Mouse (Mus musculus): Measurements from ENCODE around the gene Uqcr11. TPM values are rescaled to one million over a fixed set of nuclear protein-coding genes. Genes with fewer than 3 reads are reported as not detected.
A peak's percentile ranks its signal among the peaks of the same experiment; 100 is the strongest.

Uqcr11 gene
- total and polyA plus RNA-seq, 3 experiments: 1,743 to 5,192 (median 1,981) TPM

GRCm38 (mm10) chr10:80384115-80384639, 22.5 kb downstream of the Uqcr11 start:
- Histone ChIP-seq H3K9ac (ENCODE audit: low read depth, low read length) (no peak overlapping the region), H3K27ac (no peak overlapping the region)
- 86% methylated on average over 4 of the region's 4 CpGs for WGBS

GRCm38 (mm10) chr10:80383431-80383830, 23.2 kb downstream of the Uqcr11 start:
- TF ChIP-seq POLR2A (IDR thresholded peaks at IDR 0.05; ENCODE audit: insufficient read depth, low read depth, low read length): no peak
- TF ChIP-seq CTCF (IDR thresholded peaks at IDR 0.05): peak; percentile 50
- TF ChIP-seq EP300 (IDR thresholded peaks at IDR 0.05; ENCODE audit: insufficient read depth, low read depth, low read length): no peak
- DNase-seq: no peak
- H3K27me3 ChIP-seq (ENCODE audit: control insufficient read depth, insufficient read depth, low read length): no peaks in the 10 kb centered on the region
- no peak overlapping the region for H3K27ac ChIP-seq
- 77% methylated on average over 4 of the region's 4 CpGs for WGBS
- intact Hi-C loops (cut with DNase I): no loop called here
- H3K9ac ChIP-seq (ENCODE audit: low read depth, low read length): no peak overlapping the region
- no peaks in the 10 kb centered on the region for H3K36me3 ChIP-seq (ENCODE audit: control insufficient read depth, insufficient read depth, low read length)
- no peak overlapping the region for H3K4me3 ChIP-seq
- H3K4me1 ChIP-seq (ENCODE audit: control insufficient read depth, insufficient read depth, low read length): peaks cover 5% of the 10 kb centered on the region
- H3K79me2 ChIP-seq (replicated peaks; ENCODE audit: control insufficient read depth, insufficient read depth, low read length): peaks cover 4% of the 10 kb centered on the region

More at GRCm38 (mm10) chr10:80384115-80384639, 22.5 kb downstream of the Uqcr11 start:
- no peaks in the 10 kb centered on the region for H3K36me3 ChIP-seq (ENCODE audit: control insufficient read depth, insufficient read depth, low read length)
- DNase-seq: no peak
- intact Hi-C loops (cut with DNase I): no loop called here
- peaks cover 4% of the 10 kb centered on the region for H3K79me2 ChIP-seq (replicated peaks; ENCODE audit: control insufficient read depth, insufficient read depth, low read length)
- no peak for TF ChIP-seq CTCF (IDR thresholded peaks at IDR 0.05)
- no peak for TF ChIP-seq EP300 (IDR thresholded peaks at IDR 0.05; ENCODE audit: insufficient read depth, low read depth, low read length)
- no peak for TF ChIP-seq POLR2A (IDR thresholded peaks at IDR 0.05; ENCODE audit: insufficient read depth, low read depth, low read length)
- H3K27me3 ChIP-seq (ENCODE audit: control insufficient read depth, insufficient read depth, low read length): no peaks in the 10 kb centered on the region
- H3K4me3 ChIP-seq: no peak overlapping the region
- H3K4me1 ChIP-seq (ENCODE audit: control insufficient read depth, insufficient read depth, low read length): peaks cover 5% of the 10 kb centered on the region

GRCm38 (mm10) chr10:80382641-80383365, 23.8 kb downstream of the Uqcr11 start:
- DNase-seq: no peak
- H3K4me3 ChIP-seq: no peak overlapping the region
- TF ChIP-seq EP300 (IDR thresholded peaks at IDR 0.05; ENCODE audit: insufficient read depth, low read depth, low read length) (no peak), POLR2A (IDR thresholded peaks at IDR 0.05; ENCODE audit: insufficient read depth, low read depth, low read length) (no peak), CTCF (IDR thresholded peaks at IDR 0.05) (no peak)
- WGBS: 84% methylated on average over 7 of the region's 7 CpGs
- no peak overlapping the region for H3K27ac ChIP-seq
- no peak overlapping the region for H3K9ac ChIP-seq (ENCODE audit: low read depth, low read length)
- no peaks in the 10 kb centered on the region for H3K27me3 ChIP-seq (ENCODE audit: control insufficient read depth, insufficient read depth, low read length)
- H3K36me3 ChIP-seq (ENCODE audit: control insufficient read depth, insufficient read depth, low read length): no peaks in the 10 kb centered on the region
- H3K4me1 ChIP-seq (ENCODE audit: control insufficient read depth, insufficient read depth, low read length): peaks cover 3% of the 10 kb centered on the region
- H3K79me2 ChIP-seq (replicated peaks; ENCODE audit: control insufficient read depth, insufficient read depth, low read length): peaks cover 4% of the 10 kb centered on the region
- intact Hi-C loops (cut with DNase I): no loop called here

GRCm38 (mm10) chr10:80377716-80378115, 28.9 kb downstream of the Uqcr11 start:
- intact Hi-C loops (cut with DNase I): loop anchor here (5.0 kb wide), 1 partner anchor 130 kb away; no protein-coding TSS in a partner anchor
- Histone ChIP-seq H3K9ac (ENCODE audit: low read depth, low read length) (no peak overlapping the region), H3K4me1 (ENCODE audit: control insufficient read depth, insufficient read depth, low read length) (no peaks in the 10 kb centered on the region), H3K27ac (no peak overlapping the region), H3K4me3 (no peak overlapping the region), H3K36me3 (ENCODE audit: control insufficient read depth, insufficient read depth, low read length) (no peaks in the 10 kb centered on the region), H3K79me2 (replicated peaks; ENCODE audit: control insufficient read depth, insufficient read depth, low read length) (no peaks in the 10 kb centered on the region), H3K27me3 (ENCODE audit: control insufficient read depth, insufficient read depth, low read length) (no peaks in the 10 kb centered on the region)
- WGBS: 51% methylated on average over 10 of the region's 10 CpGs
- TF ChIP-seq CTCF (IDR thresholded peaks at IDR 0.05) (peak; percentile 74), EP300 (IDR thresholded peaks at IDR 0.05; ENCODE audit: insufficient read depth, low read depth, low read length) (no peak)
- no peak for DNase-seq

- no peaks in the 10 kb centered on the region for H3K36me3 ChIP-seq (ENCODE audit: control insufficient read depth, insufficient read depth, low read length)
- intact Hi-C loops (cut with DNase I): loop anchor here (5.0 kb wide), 1 partner anchor 131 kb away; no protein-coding TSS in a partner anchor
- no peaks in the 10 kb centered on the region for H3K79me2 ChIP-seq (replicated peaks; ENCODE audit: control insufficient read depth, insufficient read depth, low read length)
- no peaks in the 10 kb centered on the region for H3K27me3 ChIP-seq (ENCODE audit: control insufficient read depth, insufficient read depth, low read length)
- no peaks in the 10 kb centered on the region for H3K4me1 ChIP-seq (ENCODE audit: control insufficient read depth, insufficient read depth, low read length)
- H3K9ac ChIP-seq (ENCODE audit: low read depth, low read length): no peak overlapping the region
- 4% methylated on average over 7 of the region's 7 CpGs for WGBS
- H3K4me3 ChIP-seq: no peak overlapping the region
- H3K27ac ChIP-seq: no peak overlapping the region
- TF ChIP-seq EP300 (IDR thresholded peaks at IDR 0.05; ENCODE audit: insufficient read depth, low read depth, low read length) (peak; percentile 78; the same call in 1 of the 2 replicates), CTCF (IDR thresholded peaks at IDR 0.05) (peak; percentile 93), POLR2A (IDR thresholded peaks at IDR 0.05; ENCODE audit: insufficient read depth, low read depth, low read length) (no peak)
- peak; percentile 84 to 89 for DNase-seq
These were observed 30.5 kb downstream of the Uqcr11 start for GRCm38 (mm10) chr10:80376160-80376559.

GRCm38 (mm10) chr10:80374063-80374462, 32.6 kb downstream of the Uqcr11 start:
- Histone ChIP-seq H3K9ac (ENCODE audit: low read depth, low read length) (no peak overlapping the region), H3K4me1 (ENCODE audit: control insufficient read depth, insufficient read depth, low read length) (no peaks in the 10 kb centered on the region), H3K4me3 (no peak overlapping the region), H3K36me3 (ENCODE audit: control insufficient read depth, insufficient read depth, low read length) (no peaks in the 10 kb centered on the region), H3K27me3 (ENCODE audit: control insufficient read depth, insufficient read depth, low read length) (no peaks in the 10 kb centered on the region), H3K27ac (no peak overlapping the region), H3K79me2 (replicated peaks; ENCODE audit: control insufficient read depth, insufficient read depth, low read length) (no peaks in the 10 kb centered on the region)
- WGBS: 34% methylated on average over 6 of the region's 6 CpGs
- peak; percentile 81 for TF ChIP-seq CTCF (IDR thresholded peaks at IDR 0.05)
- no peak for TF ChIP-seq EP300 (IDR thresholded peaks at IDR 0.05; ENCODE audit: insufficient read depth, low read depth, low read length)
- DNase-seq: peak; percentile 63 to 67
- intact Hi-C loops (cut with DNase I): loop anchor here (1.0 to 5.0 kb wide), 3 partner anchors 24 to 197 kb away; partner anchors contain the start of genes Apc2 and Efna2
